12 mouse cellular contexts compared by ENCODE assay signal in the genomic region with DNA sequence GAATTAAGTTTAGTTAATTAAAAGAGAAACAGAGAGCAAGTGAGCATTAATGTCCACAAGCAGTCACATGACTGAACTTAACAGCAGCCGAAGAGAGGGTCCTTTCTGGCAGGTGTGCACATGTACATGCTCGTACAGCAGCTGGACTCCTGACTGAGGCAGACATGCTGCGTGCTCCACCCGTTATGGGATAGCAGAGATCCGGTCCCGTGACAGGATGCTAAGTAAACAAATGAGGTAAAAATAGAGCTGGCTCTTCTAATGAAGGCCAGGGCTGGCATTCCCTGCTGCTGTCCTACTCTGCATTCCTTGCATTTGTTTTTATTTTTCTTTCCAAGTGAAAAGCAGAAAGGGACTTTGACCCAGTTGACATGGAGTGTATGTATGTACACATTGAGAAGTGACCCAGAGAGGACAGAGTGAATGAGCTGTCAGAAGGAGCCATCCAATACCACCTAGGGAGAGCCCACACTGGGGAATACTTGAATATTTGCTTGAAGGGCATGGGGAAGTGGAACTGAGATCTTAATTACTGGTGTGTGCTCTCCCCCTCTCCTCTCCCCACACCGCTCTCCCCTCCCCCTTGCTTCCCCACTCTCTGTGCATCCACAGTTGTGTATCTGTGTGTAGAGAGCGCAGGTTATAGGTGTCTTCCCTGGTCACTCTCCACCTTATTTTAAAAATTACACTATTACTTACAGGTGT. TPM values are rescaled to one million over a fixed set of nuclear protein-coding genes. Genes with fewer than 3 reads are reported as not detected.
DNase-seq lines count a peak whose midpoint lies in the region; ATAC-seq and TF ChIP-seq lines count a peak whose summit lies in the region.
"Had no signal": no experiment of that assay in that cellular context is flagged by ENCODE, and none has a peak within 500 bp of the region (broad histone marks: within the 10 kb centered on the region; RNA-seq: fewer than 3 reads in every experiment).

No protein-coding gene starts in this region.

- no peak for DNase-seq in liver, embryonic 13.5 days
- DNase-seq in embryonic facial prominence, embryonic 10.5 days (ENCODE audit: low spot score): no peak
- DNase-seq in layer of hippocampus, adult 2 months (ENCODE audit: low spot score in 2 of 2): no peak
- no peak for DNase-seq in hindbrain, embryonic 10.5 days (ENCODE audit: low spot score)
- DNase-seq: cerebellum, adult 9-11 months; layer of hippocampus, adult 9-11 months had no signal

- TF ChIP-seq CTCF in layer of hippocampus, adult 2 months (conservative IDR thresholded peaks at IDR 0.05): no peak

- H3K4me3 ChIP-seq in liver, embryonic 13.5 days (replicated peaks): no peak overlapping the region
- no peak overlapping the region for H3K4me3 ChIP-seq in liver, embryonic 12.5 days
- H3K4me3 ChIP-seq in embryonic facial prominence, embryonic 10.5 days: no peak overlapping the region
- H3K4me3 ChIP-seq in intestine, embryonic 16.5 days (ENCODE audit: low read length): no peak overlapping the region
- no peak overlapping the region for H3K4me3 ChIP-seq in layer of hippocampus, adult 2 months
- H3K4me3 ChIP-seq in hindbrain, embryonic 10.5 days: no peak overlapping the region
- H3K4me3 ChIP-seq: forebrain, embryonic 15.5 days; neural tube, embryonic 12.5 days had no signal

- peaks cover 13% of the 10 kb centered on the region; the same call in 1 of the 2 replicates for H3K4me1 ChIP-seq in liver, embryonic 13.5 days (replicated peaks)
- peaks cover 9% of the 10 kb centered on the region; the same call in 1 of the 2 replicates for H3K4me1 ChIP-seq in liver, embryonic 12.5 days
- peaks cover 20% of the 10 kb centered on the region for H3K4me1 ChIP-seq in embryonic facial prominence, embryonic 10.5 days
- peaks cover 10% of the 10 kb centered on the region for H3K4me1 ChIP-seq in intestine, embryonic 16.5 days (ENCODE audit: control insufficient read depth, insufficient read depth, low read length)
- peaks cover 8% of the 10 kb centered on the region; the same call in 1 of the 2 replicates for H3K4me1 ChIP-seq in hindbrain, embryonic 10.5 days (replicated peaks)
- H3K4me1 ChIP-seq: forebrain, embryonic 15.5 days; neural tube, embryonic 12.5 days had no signal

- H3K27me3 ChIP-seq in liver, embryonic 13.5 days: no peaks in the 10 kb centered on the region
- no peaks in the 10 kb centered on the region for H3K27me3 ChIP-seq in liver, embryonic 12.5 days (replicated peaks)
- no peaks in the 10 kb centered on the region for H3K27me3 ChIP-seq in embryonic facial prominence, embryonic 10.5 days (replicated peaks; ENCODE audit: low read depth, poor library complexity, severe bottlenecking)
- no peaks in the 10 kb centered on the region for H3K27me3 ChIP-seq in intestine, embryonic 16.5 days (replicated peaks; ENCODE audit: control insufficient read depth, insufficient read depth, low read length)
- H3K27me3 ChIP-seq in hindbrain, embryonic 10.5 days (ENCODE audit: insufficient read depth, poor library complexity, severe bottlenecking): no peaks in the 10 kb centered on the region
- H3K27me3 ChIP-seq: forebrain, embryonic 15.5 days; neural tube, embryonic 12.5 days had no signal

- H3K36me3 ChIP-seq in liver, embryonic 13.5 days: no peaks in the 10 kb centered on the region
- H3K36me3 ChIP-seq in liver, embryonic 12.5 days: no peaks in the 10 kb centered on the region
- no peaks in the 10 kb centered on the region; the same call in 1 of the 2 replicates for H3K36me3 ChIP-seq in embryonic facial prominence, embryonic 10.5 days (replicated peaks)
- no peaks in the 10 kb centered on the region for H3K36me3 ChIP-seq in intestine, embryonic 16.5 days (ENCODE audit: control insufficient read depth, insufficient read depth, low read length)
- H3K36me3 ChIP-seq in hindbrain, embryonic 10.5 days: no peaks in the 10 kb centered on the region
- H3K36me3 ChIP-seq: forebrain, embryonic 15.5 days; neural tube, embryonic 12.5 days had no signal

- peak; percentile 45 for ATAC-seq in liver, embryonic 13.5 days (ENCODE audit: low read depth)
- no peak for ATAC-seq in liver, embryonic 12.5 days
- peak; percentile 79 for ATAC-seq in intestine, embryonic 16.5 days
- ATAC-seq in neutrophil, adult 5-6 weeks (ENCODE audit: extremely low read depth, insufficient number of reproducible peaks, low FRiP score, poor library complexity, severe bottlenecking): peak; percentile 51; the same call in 1 of the 2 replicates
- ATAC-seq: forebrain, embryonic 15.5 days had no signal

- no peak overlapping the region for H3K27ac ChIP-seq in liver, embryonic 13.5 days
- no peak overlapping the region for H3K27ac ChIP-seq in liver, embryonic 12.5 days
- 0 out of 2 replicates have a peak overlapping the region, but pooled peaks have one; percentile 10 for H3K27ac ChIP-seq in embryonic facial prominence, embryonic 10.5 days (replicated peaks)
- H3K27ac ChIP-seq in intestine, embryonic 16.5 days (ENCODE audit: low read length): no peak overlapping the region
- no peak overlapping the region for H3K27ac ChIP-seq in layer of hippocampus, adult 2 months
- H3K27ac ChIP-seq in hindbrain, embryonic 10.5 days: no peak overlapping the region
- H3K27ac ChIP-seq: forebrain, embryonic 15.5 days; neural tube, embryonic 12.5 days had no signal

- WGBS in liver, embryonic 13.5 days (ENCODE audit: insufficient replicate concordance): 57% methylated on average over 8 of the region's 8 CpGs
- WGBS in liver, embryonic 12.5 days (ENCODE audit: insufficient replicate concordance): 55% methylated on average over 8 of the region's 8 CpGs
- 60% methylated on average over 8 of the region's 8 CpGs for WGBS in embryonic facial prominence, embryonic 10.5 days
- 34% methylated on average over 8 of the region's 8 CpGs for WGBS in intestine, embryonic 16.5 days
- WGBS in hindbrain, embryonic 10.5 days: 74% methylated on average over 8 of the region's 8 CpGs

- H3K9me3 ChIP-seq in liver, embryonic 13.5 days (replicated peaks): no peaks in the 10 kb centered on the region
- peaks cover 8% of the 10 kb centered on the region; the same call in 1 of the 2 replicates for H3K9me3 ChIP-seq in liver, embryonic 12.5 days (replicated peaks)
- peaks cover 5% of the 10 kb centered on the region; the same call in 1 of the 2 replicates for H3K9me3 ChIP-seq in embryonic facial prominence, embryonic 10.5 days
- no peaks in the 10 kb centered on the region for H3K9me3 ChIP-seq in intestine, embryonic 16.5 days (ENCODE audit: control insufficient read depth, low read length)
- H3K9me3 ChIP-seq in hindbrain, embryonic 10.5 days: no peaks in the 10 kb centered on the region
- H3K9me3 ChIP-seq: forebrain, embryonic 15.5 days; neural tube, embryonic 12.5 days had no signal

- H3K4me2 ChIP-seq in liver, embryonic 13.5 days: no peak overlapping the region
- H3K4me2 ChIP-seq in liver, embryonic 12.5 days: no peak overlapping the region
- H3K4me2 ChIP-seq in intestine, embryonic 16.5 days (ENCODE audit: low read depth, low read length): no peak overlapping the region
- H3K4me2 ChIP-seq: forebrain, embryonic 15.5 days; neural tube, embryonic 12.5 days had no signal

- H3K9ac ChIP-seq in liver, embryonic 13.5 days: no peak overlapping the region
- no peak overlapping the region for H3K9ac ChIP-seq in liver, embryonic 12.5 days
- H3K9ac ChIP-seq in intestine, embryonic 16.5 days (ENCODE audit: low read depth, low read length): no peak overlapping the region
- H3K9ac ChIP-seq: forebrain, embryonic 15.5 days; neural tube, embryonic 12.5 days had no signal

RNA-seq across cellular contexts. Expression of a gene that starts 22.7 kb away (rescaled TPM):
- 0.12 TPM in 1 of 2 replicates, not detected in the other for polyA plus RNA-seq in liver, embryonic 13.5 days (2015; fragmentation: Nextera tagmentation; extraction: Ambion mirVana)
- polyA plus RNA-seq in liver, embryonic 12.5 days (2016; fragmentation: Nextera tagmentation; extraction: Ambion mirVana): 0.08 and 0.13 TPM in 2 replicates
- 0.12 TPM in 1 of 2 replicates, not detected in the other for polyA plus RNA-seq in embryonic facial prominence, embryonic 10.5 days (2016; fragmentation: Nextera tagmentation; extraction: Ambion mirVana)
- 0.23 and 0.54 TPM in 2 replicates for polyA plus RNA-seq in intestine, embryonic 16.5 days (2015; fragmentation: Nextera tagmentation; extraction: Ambion mirVana)
- total RNA-seq in neutrophil, adult 5-6 weeks (2017): 0.47 TPM in 1 of 2 replicates, not detected in the other
- not detected for total RNA-seq in layer of hippocampus, adult 2 months (2021)
- polyA plus RNA-seq in hindbrain, embryonic 10.5 days (2016; fragmentation: Nextera tagmentation; extraction: Ambion mirVana): 0.07 and 0.25 TPM in 2 replicates
- total RNA-seq: megakaryocyte progenitor cell, adult 5-6 weeks had no signal
- polyA plus RNA-seq: forebrain, embryonic 15.5 days had no signal
